Mouse (Mus musculus) G1E (cell line): Measurements from ENCODE around the gene Renbp.

Source experiments
- CTCF ChIP-seq: IDR thresholded peaks from 2 replicates; pipeline ENCODE4 v1.5.1; 2012; ENCODE audit warnings: low read depth, low read length, inconsistent platforms, mixed read lengths
- GATA1 ChIP-seq: IDR thresholded peaks from 2 replicates; pipeline ENCODE4 v1.6.1; 2012; ENCODE audit warnings: borderline replicate concordance, low read length, inconsistent platforms, mixed read lengths
- TAL1 ChIP-seq: conservative IDR thresholded peaks from 2 replicates; pipeline ENCODE4 v1.6.1; 2012; ENCODE audit warnings: low read depth, low read length, inconsistent platforms, mixed read lengths

DNA sequence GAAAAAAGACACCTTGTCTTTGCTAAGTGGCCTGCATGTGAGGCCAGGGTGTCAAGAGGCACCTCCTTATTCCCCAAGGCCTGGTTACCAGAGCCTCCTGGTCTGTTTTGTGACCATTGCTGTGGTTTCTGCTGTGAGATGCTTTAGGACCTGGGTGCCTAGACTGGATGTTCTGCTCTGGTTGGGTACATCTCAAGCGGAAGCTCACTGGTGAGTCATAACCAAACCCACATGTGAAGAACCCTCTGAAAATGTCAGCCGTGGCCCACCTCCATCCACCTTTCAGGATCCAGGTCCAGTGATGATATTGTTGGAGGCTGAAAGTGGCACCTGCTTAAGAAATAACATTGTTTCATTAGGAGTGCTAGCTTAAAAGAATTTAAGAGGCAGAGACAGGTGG is 45.6 kb upstream of the Renbp start:
- TF ChIP-seq CTCF (no peak), TAL1 (no peak), GATA1 (no peak)
